Mouse (Mus musculus) kidney, adult 2 months (tissue): ENCODE measurements around the gene Cd180. TPM values are rescaled to one million over a fixed set of nuclear protein-coding genes. Genes with fewer than 3 reads are reported as not detected.
A peak's percentile ranks its signal among the peaks of the same experiment; 100 is the strongest.

Source experiments
- DNase-seq: peaks from one replicate; pipeline ENCODE4 v3.0.0; 2021
- H3K27ac ChIP-seq: fragments of 200-500 bp; 2 replicates; pipeline ENCODE4 v1.5.1; 2012; ENCODE audit warnings: low read depth, low read length, control low read depth, inconsistent platforms; ENCODE audit not compliant: insufficient read depth
- H3K27me3 ChIP-seq: fragments of 200-500 bp; replicated peaks from 2 replicates; pipeline ENCODE4 v1.6.1; 2012; ENCODE audit warnings: mild to moderate bottlenecking, moderate library complexity, low read length, inconsistent platforms; ENCODE audit not compliant: control insufficient read depth, insufficient read depth
- H3K36me3 ChIP-seq: fragments of 200-500 bp; 2 replicates; pipeline ENCODE4 v1.6.1; 2012; ENCODE audit warnings: mild to moderate bottlenecking, moderate library complexity, low read length, inconsistent platforms; ENCODE audit not compliant: control insufficient read depth, insufficient read depth
- H3K4me1 ChIP-seq: fragments of 200-500 bp; 2 replicates; pipeline ENCODE4 v1.6.1; 2011; ENCODE audit warnings: low read length; ENCODE audit not compliant: control insufficient read depth, insufficient read depth
- H3K4me3 ChIP-seq: fragments of 200-500 bp; 2 replicates; pipeline ENCODE4 v1.5.1; 2011; ENCODE audit warnings: mild to moderate bottlenecking, low read depth, low read length, control low read depth; ENCODE audit not compliant: insufficient read depth
- CTCF ChIP-seq: fragments of 200-500 bp; conservative IDR thresholded peaks from 2 replicates; pipeline ENCODE4 v1.5.1; 2011; ENCODE audit warnings: low read depth, mild to moderate bottlenecking, control low read depth, low read length, moderate library complexity, mixed read lengths; ENCODE audit not compliant: insufficient read depth, insufficient read length
- POLR2A ChIP-seq: fragments of 200-500 bp; IDR thresholded peaks from one replicate; pipeline ENCODE4 v1.6.1; 2011; ENCODE audit warnings: low read depth, low read length, control low read depth
- WGBS: fragments of 180-500 bp; shearing (Covaris S2); methylation state at CpG from one replicate; pipeline ENCODE4 v1.1.7; 2018; 5-methylcytosine and 5-hydroxymethylcytosine counted together
- polyA plus RNA-seq: library from polyadenylated mRNA; depleted of rRNA; stranded (reverse); fragments of >200 nt; gene quantifications from 2 replicates; pipeline ENCODE4 v1.2.3, GENCODE M21; 2012

The Cd180 gene
- polyA plus RNA-seq, 1 experiment = 2.1 TPM

DNA sequence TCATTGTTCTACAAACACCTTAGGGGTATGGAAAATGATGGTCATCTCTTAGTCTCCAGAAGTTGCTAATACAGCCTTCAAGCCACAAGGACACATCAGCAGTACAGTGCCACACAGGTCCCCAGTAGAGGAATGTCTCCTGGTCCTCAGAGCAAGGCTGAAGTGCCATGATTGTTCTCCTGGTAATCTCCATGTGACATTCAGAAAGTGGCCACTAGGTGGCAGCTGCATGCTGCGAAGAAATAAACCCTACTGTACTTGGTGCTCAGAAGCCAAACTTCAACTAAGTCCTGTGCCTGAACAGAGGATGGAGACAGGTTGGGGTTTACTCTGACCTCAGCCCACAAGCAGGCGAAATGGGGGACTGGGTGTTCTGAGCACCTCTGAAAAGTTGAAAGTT lies 14.9 kb upstream of the Cd180 start:
- Histone ChIP-seq H3K4me3 (no peak overlapping the region), H3K27me3 (no peaks in the 10 kb centered on the region), H3K27ac (no peak overlapping the region), H3K36me3 (no peaks in the 10 kb centered on the region), H3K4me1 (no peaks in the 10 kb centered on the region)
- peak; percentile 85 for DNase-seq
- 7% methylated on average over 2 of the region's 2 CpGs for WGBS
- peak; percentile 92 for TF ChIP-seq CTCF
- TF ChIP-seq POLR2A = no peak

DNA sequence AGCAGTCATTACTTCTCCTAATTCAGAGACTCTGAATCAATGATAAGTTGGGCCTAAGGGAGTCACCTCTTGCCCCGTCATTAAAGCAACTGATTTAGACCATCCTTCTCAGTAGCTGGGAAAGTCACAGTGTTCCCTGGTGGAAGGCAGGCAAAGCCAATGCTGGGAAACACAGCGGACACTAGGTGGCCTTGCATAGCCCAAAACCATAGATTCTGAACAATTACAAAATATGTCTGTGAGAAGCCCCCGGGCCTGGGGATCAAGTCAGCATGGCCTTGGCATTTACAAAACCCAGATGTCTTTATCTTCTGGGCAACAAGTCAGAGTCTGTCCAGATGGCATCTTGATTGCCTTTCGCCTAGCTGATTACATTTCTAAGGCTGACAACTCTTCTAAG lies 8.5 kb upstream of the Cd180 start:
- Histone ChIP-seq H3K27ac (no peak overlapping the region), H3K4me3 (no peak overlapping the region), H3K27me3 (no peaks in the 10 kb centered on the region), H3K4me1 (no peaks in the 10 kb centered on the region; the same call in 1 of the 2 replicates), H3K36me3 (no peaks in the 10 kb centered on the region)
- TF ChIP-seq POLR2A (no peak), CTCF (no peak)
- DNase-seq = no peak
- WGBS = 76% methylated on average over 4 of the region's 4 CpGs

DNA sequence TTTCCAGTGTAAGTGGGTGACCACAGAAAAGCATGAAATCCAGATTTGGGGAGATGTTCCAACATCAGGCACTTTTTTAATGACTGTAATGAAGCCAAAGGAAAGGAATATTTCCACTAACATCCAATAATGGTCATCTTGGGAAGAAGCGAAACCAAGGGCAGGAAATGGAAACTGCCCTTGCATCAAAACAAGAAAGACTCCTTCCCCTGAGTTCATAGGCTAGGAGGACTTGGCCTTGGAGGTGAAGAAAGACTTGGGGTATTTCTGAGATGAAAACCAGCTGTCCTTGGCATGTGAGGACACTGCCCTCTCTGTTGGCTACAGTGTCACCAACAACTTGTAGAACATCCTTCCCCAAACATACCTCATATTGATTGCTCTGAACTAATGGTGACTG lies 5.2 kb upstream of the Cd180 start:
- H3K4me1 ChIP-seq = no peaks in the 10 kb centered on the region; the same call in 1 of the 2 replicates
- 74% methylated on average over 1 of the region's 1 CpGs for WGBS
- peak; percentile 47 for DNase-seq

DNA sequence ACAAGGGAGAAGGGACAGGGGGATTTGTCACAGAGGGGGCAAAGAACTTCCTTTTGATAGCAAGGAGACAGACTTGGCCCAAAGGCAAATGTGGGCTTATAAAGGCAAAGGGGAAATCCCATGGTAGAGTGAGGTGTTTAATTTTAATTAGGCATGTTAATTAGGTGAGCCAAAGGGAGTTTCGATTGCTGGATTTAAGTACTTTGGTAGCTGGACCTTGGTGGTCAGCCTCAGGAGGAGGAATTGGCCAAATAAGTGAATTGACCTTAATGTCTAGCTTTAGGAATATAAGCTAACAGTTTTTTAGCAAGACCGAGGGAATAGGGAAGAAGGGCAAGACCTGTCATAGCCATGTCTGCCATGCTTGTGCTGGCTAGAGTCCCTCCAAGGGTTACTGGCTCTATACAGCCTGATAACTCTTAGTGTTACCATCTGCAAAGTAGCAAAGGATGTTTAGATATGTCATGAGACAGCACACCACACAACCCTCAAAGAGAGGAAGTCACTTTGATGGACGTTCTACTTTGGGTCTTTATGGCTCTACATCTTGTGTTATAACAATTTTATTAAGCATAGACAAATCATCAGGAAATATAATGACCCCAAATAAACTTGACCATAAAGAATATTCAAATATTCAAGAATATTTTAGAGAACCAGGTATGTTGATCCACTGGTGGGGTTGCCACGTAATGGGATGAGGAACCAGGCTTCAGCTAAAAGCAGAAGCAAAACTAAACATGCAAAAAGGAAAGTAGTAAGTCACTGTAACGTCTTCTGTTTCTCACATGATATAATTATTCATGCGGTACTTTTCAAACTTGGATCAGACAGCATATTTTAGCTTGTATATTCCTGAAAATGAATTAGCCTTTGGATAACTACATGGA lies 3.9 kb upstream of the Cd180 start:
- Histone ChIP-seq H3K4me3 (no peak overlapping the region), H3K27me3 (no peaks in the 10 kb centered on the region), H3K27ac (peak overlapping the region; percentile 76; the same call in 1 of the 2 replicates), H3K4me1 (peaks cover 5% of the 10 kb centered on the region; the same call in 1 of the 2 replicates), H3K36me3 (no peaks in the 10 kb centered on the region)
- WGBS = 78% methylated on average over 6 of the region's 6 CpGs
- DNase-seq = no peak
- TF ChIP-seq POLR2A (no peak), CTCF (no peak)

More for the DNA sequence above, 5.2 kb upstream of the Cd180 start:
- no peak for TF ChIP-seq POLR2A
- TF ChIP-seq CTCF = no peak
- H3K27ac ChIP-seq = peak overlapping the region; percentile 27; the same call in 1 of the 2 replicates
- H3K27me3 ChIP-seq = no peaks in the 10 kb centered on the region
- no peak overlapping the region for H3K4me3 ChIP-seq
- H3K36me3 ChIP-seq = no peaks in the 10 kb centered on the region

DNA sequence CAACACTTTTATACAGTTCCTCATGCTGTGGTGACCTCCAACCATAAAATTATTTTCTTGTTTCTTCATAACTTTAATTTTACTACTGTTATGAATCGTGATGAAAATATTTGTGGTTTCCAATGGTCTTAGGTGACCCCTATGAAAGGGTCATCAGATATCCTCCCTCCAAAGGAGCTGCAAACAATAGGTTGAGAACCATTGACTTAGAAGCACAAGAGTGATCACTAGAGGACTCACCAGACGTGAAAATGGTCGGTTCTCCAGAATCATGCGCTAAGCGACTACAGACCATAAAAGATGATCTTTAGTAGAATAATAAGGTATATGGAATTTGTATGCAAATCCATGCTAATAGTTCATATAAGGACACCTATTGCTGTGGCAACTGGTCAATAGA lies 3.2 kb upstream of the Cd180 start:
- no peak for TF ChIP-seq POLR2A
- Histone ChIP-seq H3K27ac (no peak overlapping the region), H3K4me3 (no peak overlapping the region), H3K4me1 (peaks cover 5% of the 10 kb centered on the region; the same call in 1 of the 2 replicates), H3K27me3 (no peaks in the 10 kb centered on the region), H3K36me3 (no peaks in the 10 kb centered on the region)
- no peak for DNase-seq
- WGBS = 88% methylated on average over 5 of the region's 5 CpGs

DNA sequence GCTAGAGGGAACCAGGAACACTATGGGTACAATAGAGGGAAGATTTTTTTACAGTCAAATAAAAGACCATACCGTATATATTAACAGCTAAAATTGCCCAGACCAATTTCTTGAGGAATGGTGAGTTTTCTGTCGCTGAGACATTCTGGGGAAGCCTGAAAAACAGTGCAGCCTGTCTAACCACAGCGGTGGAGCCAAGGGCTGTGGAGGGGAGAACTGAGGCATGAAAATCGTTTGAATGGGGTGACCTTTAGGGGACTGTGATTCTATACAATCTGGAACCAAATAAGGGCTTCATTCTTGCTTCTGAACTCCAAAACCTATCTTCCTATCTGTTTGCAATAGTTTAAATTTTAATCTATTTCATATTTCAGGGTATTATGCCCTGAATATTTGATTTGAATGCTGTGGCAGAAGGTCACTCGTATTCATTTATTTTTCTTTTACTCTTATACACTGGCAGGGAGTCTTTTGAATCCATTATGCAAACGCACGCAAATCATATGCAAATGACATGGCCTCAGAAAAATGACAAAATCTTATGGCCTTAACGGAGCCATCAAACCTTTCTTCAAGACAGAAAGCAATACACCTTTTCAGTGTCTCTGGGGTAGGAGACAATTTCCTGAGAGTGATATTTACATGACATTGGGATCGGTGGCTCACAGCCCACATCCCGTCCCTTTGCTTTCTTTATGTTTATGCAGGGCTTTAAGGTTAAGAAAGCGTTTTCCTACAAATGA lies 1.8 kb upstream of the Cd180 start:
- Histone ChIP-seq H3K4me3 (no peak overlapping the region), H3K27ac (no peak overlapping the region), H3K27me3 (no peaks in the 10 kb centered on the region), H3K36me3 (no peaks in the 10 kb centered on the region), H3K4me1 (peaks cover 5% of the 10 kb centered on the region; the same call in 1 of the 2 replicates)
- TF ChIP-seq POLR2A = no peak
- no peak for DNase-seq
- WGBS = 82% methylated on average over 11 of the region's 11 CpGs

DNA sequence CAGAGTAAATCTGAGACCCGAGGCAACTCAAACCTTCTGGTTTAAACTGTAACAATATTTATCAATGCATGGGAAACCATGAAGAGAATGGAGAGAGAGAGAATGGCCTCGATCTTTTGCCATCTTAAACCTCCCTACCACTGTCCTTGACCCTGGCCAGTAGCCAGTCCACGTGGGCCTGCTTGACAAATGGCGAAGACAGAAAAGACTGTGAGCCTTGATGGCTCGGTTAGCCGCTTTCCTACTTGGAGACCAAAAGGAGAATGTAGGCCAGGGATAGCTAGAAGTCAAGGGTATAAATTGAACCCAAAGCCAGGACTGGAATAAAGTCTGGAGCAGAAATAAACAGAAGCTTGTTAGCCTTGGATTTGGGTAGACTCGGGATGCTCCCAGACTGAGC lies 796 bp downstream of the Cd180 start:
- Histone ChIP-seq H3K4me1 (peaks cover 5% of the 10 kb centered on the region; the same call in 1 of the 2 replicates), H3K4me3 (no peak overlapping the region), H3K27me3 (no peaks in the 10 kb centered on the region), H3K27ac (no peak overlapping the region), H3K36me3 (no peaks in the 10 kb centered on the region)
- DNase-seq = no peak
- WGBS = 86% methylated on average over 7 of the region's 7 CpGs
- TF ChIP-seq CTCF (no peak), POLR2A (no peak)
